Mouse (Mus musculus) frontal cortex, postnatal 25 days (tissue): Measurements from ENCODE around the gene Mecp2.

Experiments used
- DNase-seq, 2 experiments: peaks; one replicate each; pipeline ENCODE4 v3.0.0; 2022; ENCODE audit warnings: low spot score in 2 of 2

Gene Mecp2

GRCm38 (mm10) chrX:74014597-74014996, 120.6 kb downstream of the Mecp2 start:
- DNase-seq = no peak

GRCm38 (mm10) chrX:74008063-74008462, 127.1 kb downstream of the Mecp2 start:
- no peak for DNase-seq

- no peak for DNase-seq
Observed at GRCm38 (mm10) chrX:74006401-74006800, 128.8 kb downstream of the Mecp2 start.

- no peak for DNase-seq
Observed at GRCm38 (mm10) chrX:74003644-74004043, 131.5 kb downstream of the Mecp2 start.

- no peak for DNase-seq
Observed at GRCm38 (mm10) chrX:74001024-74001423, 134.1 kb downstream of the Mecp2 start.

- DNase-seq = peak in 1 of 2 experiments; percentile 25
Observed at GRCm38 (mm10) chrX:73998911-73999869, 136.0 kb downstream of the Mecp2 start.

- DNase-seq = no peak
Observed at GRCm38 (mm10) chrX:73977783-73978182, 157.4 kb downstream of the Mecp2 start.
